Mouse (Mus musculus) limb, embryonic 14.5 days (tissue): ENCODE measurements at regions not wholly inside any gene's neighbourhood (a gene's known extent, or its start where the extent isn't known, plus 50 kb on each side); places are given as distances from the start of the nearest gene placed in this dataset.

Experiments used
- ATAC-seq: fragments of 200-750 bp; cut with Nextera tagmentation; 2 replicates; pipeline ENCODE4 v1.8.0; 2017; ENCODE audit warnings: low read depth, moderate number of reproducible peaks, moderate TSS enrichment; ENCODE audit not compliant: low FRiP score
- DNase-seq: peaks from one replicate; pipeline ENCODE4 v3.0.0-alpha.2; 2015; ENCODE audit warnings: low spot score
- H3K27ac ChIP-seq: fragments of 300-500 bp; sonication (generic); replicated peaks from 2 replicates; pipeline ENCODE4 v1.5.1; 2014; ENCODE audit warnings: low read depth, mild to moderate bottlenecking, low read length, moderate library complexity, mixed read lengths
- H3K27me3 ChIP-seq: fragments of 300-500 bp; sonication (generic); 2 replicates; pipeline ENCODE4 v1.6.1; 2014; ENCODE audit warnings: low read length, mixed read lengths; ENCODE audit not compliant: control insufficient read depth, insufficient read depth
- H3K36me3 ChIP-seq: fragments of 300-500 bp; sonication (generic); 2 replicates; pipeline ENCODE4 v1.6.1; 2014; ENCODE audit warnings: mild to moderate bottlenecking, low read length, moderate library complexity, mixed read lengths; ENCODE audit not compliant: control insufficient read depth, insufficient read depth
- H3K4me1 ChIP-seq: fragments of 300-500 bp; sonication (generic); 2 replicates; pipeline ENCODE4 v1.6.1; 2014; ENCODE audit warnings: antibody characterized with exemption, low read length, mixed read lengths; ENCODE audit not compliant: control insufficient read depth, insufficient read depth
- H3K4me2 ChIP-seq: fragments of 300-500 bp; sonication (generic); replicated peaks from 2 replicates; pipeline ENCODE4 v1.6.1; 2014; ENCODE audit warnings: low read depth, mild to moderate bottlenecking, low read length, moderate library complexity; ENCODE audit not compliant: severe bottlenecking
- H3K4me3 ChIP-seq: fragments of 300-500 bp; sonication (generic); replicated peaks from 2 replicates; pipeline ENCODE4 v1.5.1; 2014; ENCODE audit warnings: low read length
- H3K9ac ChIP-seq: fragments of 300-500 bp; sonication (generic); 2 replicates; pipeline ENCODE4 v1.6.1; 2014; ENCODE audit warnings: mild to moderate bottlenecking, low read depth, low read length, moderate library complexity; ENCODE audit not compliant: severe bottlenecking
- H3K9me3 ChIP-seq: fragments of 300-500 bp; sonication (generic); 2 replicates; pipeline ENCODE4 v1.6.1; 2016; ENCODE audit warnings: low read length; ENCODE audit not compliant: control insufficient read depth
- POLR2A ChIP-seq: fragments of 200-500 bp; IDR thresholded peaks from 2 replicates; pipeline ENCODE4 v1.8.0; 2012; ENCODE audit warnings: inconsistent platforms, mild to moderate bottlenecking, moderate library complexity, borderline replicate concordance; ENCODE audit not compliant: insufficient read depth, insufficient read length; ENCODE audit errors: extremely low read depth
- WGBS: fragments of 180-500 bp; shearing (Covaris S2); extraction: QIAGEN DNeasy Blood & Tissue Kit; methylation state at CpG from one replicate; pipeline ENCODE4 v1.1.7; 2014; 5-methylcytosine and 5-hydroxymethylcytosine counted together

- H3K4me1 ChIP-seq = no peaks in the 10 kb centered on the region
- H3K9me3 ChIP-seq = no peaks in the 10 kb centered on the region
- no peak for ATAC-seq
- no peak overlapping the region for H3K9ac ChIP-seq
- WGBS = 29% methylated on average over 9 of the region's 9 CpGs
- H3K4me3 ChIP-seq = no peak overlapping the region
- no peak for DNase-seq
- no peaks in the 10 kb centered on the region for H3K27me3 ChIP-seq
- H3K36me3 ChIP-seq = no peaks in the 10 kb centered on the region
- no peak overlapping the region for H3K4me2 ChIP-seq
- H3K27ac ChIP-seq = no peak overlapping the region
- TF ChIP-seq POLR2A = no peak
Observed at GRCm38 (mm10) chr14:48580396-48580795, 93.2 kb downstream of the Otx2 start.

GRCm38 (mm10) chr14:48579985-48580384 lies 93.6 kb downstream of the Otx2 start:
- H3K9me3 ChIP-seq = no peaks in the 10 kb centered on the region
- H3K4me1 ChIP-seq = no peaks in the 10 kb centered on the region
- H3K36me3 ChIP-seq = no peaks in the 10 kb centered on the region
- ATAC-seq (no peak), DNase-seq (no peak)
- H3K4me3 ChIP-seq = no peak overlapping the region
- no peaks in the 10 kb centered on the region for H3K27me3 ChIP-seq
- no peak for TF ChIP-seq POLR2A
- no peak overlapping the region for H3K27ac ChIP-seq
- H3K9ac ChIP-seq = no peak overlapping the region
- 81% methylated on average over 5 of the region's 5 CpGs for WGBS
- no peak overlapping the region for H3K4me2 ChIP-seq
